Mouse (Mus musculus) midbrain, embryonic 11.5 days (tissue): ENCODE results near the gene Olfr523. TPM values are rescaled to one million over a fixed set of nuclear protein-coding genes. Genes with fewer than 3 reads are reported as not detected.
A peak's percentile ranks its signal among the peaks of the same experiment; 100 is the strongest.

Experiments
- ATAC-seq: fragments of 200-750 bp; cut with Nextera tagmentation; 2 replicates; pipeline ENCODE4 v1.8.0; 2017; ENCODE audit warnings: moderate TSS enrichment, moderate library complexity; ENCODE audit not compliant: low FRiP score
- DNase-seq: peaks from one replicate; pipeline ENCODE4 v3.0.0; 2015; ENCODE audit warnings: low spot score; ENCODE audit errors: missing footprints
- H3K27ac ChIP-seq: fragments of 300-500 bp; sonication (generic); 2 replicates; pipeline ENCODE4 v1.5.1; 2014; ENCODE audit warnings: low read depth, low read length
- H3K27me3 ChIP-seq: fragments of 300-500 bp; sonication (generic); 2 replicates; pipeline ENCODE4 v1.6.1; 2014; ENCODE audit warnings: mild to moderate bottlenecking, low read length, moderate library complexity, mixed read lengths; ENCODE audit not compliant: control insufficient read depth, insufficient read depth
- H3K36me3 ChIP-seq: fragments of 300-500 bp; sonication (generic); 2 replicates; pipeline ENCODE4 v1.6.1; 2014; ENCODE audit warnings: mild to moderate bottlenecking, low read length, moderate library complexity, mixed read lengths; ENCODE audit not compliant: control insufficient read depth, insufficient read depth
- H3K4me1 ChIP-seq: fragments of 300-500 bp; sonication (generic); 2 replicates; pipeline ENCODE4 v1.6.1; 2014; ENCODE audit warnings: low read length; ENCODE audit not compliant: control insufficient read depth, insufficient read depth
- H3K4me2 ChIP-seq: fragments of 300-500 bp; sonication (generic); 2 replicates; pipeline ENCODE4 v1.6.1; 2014; ENCODE audit warnings: mild to moderate bottlenecking, moderate library complexity
- H3K4me3 ChIP-seq: fragments of 300-500 bp; sonication (generic); 2 replicates; pipeline ENCODE4 v1.5.1; 2014; ENCODE audit warnings: low read depth, low read length
- H3K9ac ChIP-seq: fragments of 300-500 bp; sonication (generic); 2 replicates; pipeline ENCODE4 v1.6.1; 2014; ENCODE audit warnings: low read length
- H3K9me3 ChIP-seq: fragments of 300-500 bp; sonication (generic); 2 replicates; pipeline ENCODE4 v1.6.1; 2016; ENCODE audit warnings: low read length; ENCODE audit not compliant: control insufficient read depth
- WGBS: fragments of 180-500 bp; shearing (Covaris S2); extraction: QIAGEN DNeasy Blood & Tissue Kit; methylation state at CpG from one replicate; pipeline ENCODE4 v1.1.7; 2014; 5-methylcytosine and 5-hydroxymethylcytosine counted together
- polyA plus RNA-seq: library from polyadenylated mRNA; unstranded; fragments of >200 nt; fragmentation: Nextera tagmentation; extraction: Ambion mirVana; gene quantifications from 2 replicates; pipeline ENCODE4 v1.2.1, GENCODE M21; 2014

Olfr523 gene
- polyA plus RNA-seq, 1 experiment from 2014 or later = not detected

- H3K4me1 ChIP-seq = no peaks in the 10 kb centered on the region
- H3K4me2 ChIP-seq = no peak overlapping the region
- no peaks in the 10 kb centered on the region for H3K27me3 ChIP-seq
- ATAC-seq (no peak), DNase-seq (no peak)
- H3K9ac ChIP-seq = no peak overlapping the region
- no peaks in the 10 kb centered on the region for H3K36me3 ChIP-seq
- H3K4me3 ChIP-seq = no peak overlapping the region
- H3K27ac ChIP-seq = no peak overlapping the region
- WGBS = 70% methylated on average over 1 of the region's 1 CpGs
- no peaks in the 10 kb centered on the region for H3K9me3 ChIP-seq
These were observed 5.1 kb upstream of the Olfr523 start for GRCm38 (mm10) chr7:140167950-140168349.

- WGBS = 84% methylated on average over 4 of the region's 4 CpGs
- no peak for DNase-seq
- no peak for ATAC-seq
- Histone ChIP-seq H3K9me3 (no peaks in the 10 kb centered on the region), H3K9ac (no peak overlapping the region), H3K27me3 (no peaks in the 10 kb centered on the region), H3K4me3 (no peak overlapping the region), H3K4me1 (no peaks in the 10 kb centered on the region), H3K4me2 (no peak overlapping the region), H3K27ac (no peak overlapping the region), H3K36me3 (no peaks in the 10 kb centered on the region)
These were observed 3.6 kb upstream of the Olfr523 start for GRCm38 (mm10) chr7:140169386-140169785.

GRCm38 (mm10) chr7:140170863-140171262 lies 2.2 kb upstream of the Olfr523 start:
- ATAC-seq (no peak), DNase-seq (no peak)
- Histone ChIP-seq H3K4me1 (no peaks in the 10 kb centered on the region), H3K27ac (no peak overlapping the region), H3K4me2 (no peak overlapping the region), H3K9ac (no peak overlapping the region), H3K9me3 (no peaks in the 10 kb centered on the region), H3K27me3 (no peaks in the 10 kb centered on the region), H3K4me3 (no peak overlapping the region), H3K36me3 (no peaks in the 10 kb centered on the region)
- 97% methylated on average over 3 of the region's 3 CpGs for WGBS

GRCm38 (mm10) chr7:140179176-140179575 lies 6.2 kb downstream of the Olfr523 start:
- ATAC-seq (no peak), DNase-seq (no peak)
- H3K27ac ChIP-seq = no peak overlapping the region
- no peaks in the 10 kb centered on the region for H3K4me1 ChIP-seq
- H3K9me3 ChIP-seq = no peaks in the 10 kb centered on the region
- 89% methylated on average over 2 of the region's 2 CpGs for WGBS
- H3K9ac ChIP-seq = no peak overlapping the region
- no peak overlapping the region for H3K4me2 ChIP-seq
- no peak overlapping the region for H3K4me3 ChIP-seq
- no peaks in the 10 kb centered on the region for H3K27me3 ChIP-seq
- no peaks in the 10 kb centered on the region for H3K36me3 ChIP-seq

GRCm38 (mm10) chr7:140180692-140181091 lies 7.7 kb downstream of the Olfr523 start:
- no peak overlapping the region for H3K4me3 ChIP-seq
- ATAC-seq = no peak
- WGBS = 86% methylated on average over 2 of the region's 2 CpGs

GRCm38 (mm10) chr7:140184206-140184605 lies 11.2 kb downstream of the Olfr523 start:
- 86% methylated on average over 4 of the region's 4 CpGs for WGBS
- no peaks in the 10 kb centered on the region for H3K36me3 ChIP-seq
- DNase-seq = no peak

More at GRCm38 (mm10) chr7:140180692-140181091, 7.7 kb downstream of the Olfr523 start:
- no peak overlapping the region for H3K27ac ChIP-seq
- DNase-seq = no peak
- H3K4me1 ChIP-seq = no peaks in the 10 kb centered on the region
- H3K4me2 ChIP-seq = no peak overlapping the region
- H3K27me3 ChIP-seq = no peaks in the 10 kb centered on the region
- H3K9ac ChIP-seq = no peak overlapping the region
- H3K9me3 ChIP-seq = no peaks in the 10 kb centered on the region
- no peaks in the 10 kb centered on the region for H3K36me3 ChIP-seq

GRCm38 (mm10) chr7:140186646-140187620 lies 13.9 kb downstream of the Olfr523 start:
- H3K9ac ChIP-seq = no peak overlapping the region
- no peak overlapping the region for H3K27ac ChIP-seq
- H3K36me3 ChIP-seq = no peaks in the 10 kb centered on the region
- no peak overlapping the region for H3K4me3 ChIP-seq
- H3K9me3 ChIP-seq = no peaks in the 10 kb centered on the region
- DNase-seq (peak; percentile 56), ATAC-seq (no peak)
- no peak overlapping the region for H3K4me2 ChIP-seq
- H3K27me3 ChIP-seq = no peaks in the 10 kb centered on the region
- 67% methylated on average over 18 of the region's 18 CpGs for WGBS
- H3K4me1 ChIP-seq = no peaks in the 10 kb centered on the region

More at GRCm38 (mm10) chr7:140184206-140184605, 11.2 kb downstream of the Olfr523 start:
- Histone ChIP-seq H3K27ac (no peak overlapping the region), H3K27me3 (no peaks in the 10 kb centered on the region), H3K9me3 (no peaks in the 10 kb centered on the region), H3K4me2 (no peak overlapping the region), H3K9ac (no peak overlapping the region), H3K4me3 (no peak overlapping the region), H3K4me1 (no peaks in the 10 kb centered on the region)
- no peak for ATAC-seq

- Histone ChIP-seq H3K4me1 (no peaks in the 10 kb centered on the region), H3K9ac (no peak overlapping the region), H3K27me3 (no peaks in the 10 kb centered on the region), H3K4me2 (no peak overlapping the region), H3K4me3 (no peak overlapping the region), H3K9me3 (no peaks in the 10 kb centered on the region), H3K36me3 (no peaks in the 10 kb centered on the region), H3K27ac (no peak overlapping the region)
- DNase-seq (peak; percentile 66), ATAC-seq (no peak)
- 82% methylated on average over 7 of the region's 7 CpGs for WGBS
These were observed 14.8 kb downstream of the Olfr523 start for GRCm38 (mm10) chr7:140187721-140188390.
